Mouse (Mus musculus) G1E (cell line): ENCODE data around the gene Cars2.

Experiments used
- CTCF ChIP-seq: IDR thresholded peaks from 2 replicates; pipeline ENCODE4 v1.5.1; 2012; ENCODE audit warnings: low read depth, low read length, inconsistent platforms, mixed read lengths
- GATA1 ChIP-seq: IDR thresholded peaks from 2 replicates; pipeline ENCODE4 v1.6.1; 2012; ENCODE audit warnings: borderline replicate concordance, low read length, inconsistent platforms, mixed read lengths
- GATA2 ChIP-seq: IDR thresholded peaks from 2 replicates; pipeline ENCODE4 v1.6.1; 2012; ENCODE audit warnings: low read depth, low read length, inconsistent platforms, borderline replicate concordance
- POLR2AphosphoS5 ChIP-seq: IDR thresholded peaks from 2 replicates; pipeline ENCODE4 v1.6.1; 2012; ENCODE audit warnings: low read depth, low read length, inconsistent platforms; ENCODE audit not compliant: insufficient replicate concordance
- TAL1 ChIP-seq: conservative IDR thresholded peaks from 2 replicates; pipeline ENCODE4 v1.6.1; 2012; ENCODE audit warnings: low read depth, low read length, inconsistent platforms, mixed read lengths

- TF ChIP-seq CTCF (no peak), POLR2AphosphoS5 (no peak), TAL1 (no peak), GATA2 (no peak), GATA1 (no peak)
Measured at GRCm38 (mm10) chr8:11560220-11560619, 9.6 kb upstream of the Cars2 start.
